Mouse (Mus musculus) mouse trophoblast stem cell (cell line): Measurements from ENCODE around the gene Glg1.
"Not testable (repeated sequence)": the region's sequence is repeated elsewhere in the genome, so short reads cannot be mapped to it uniquely, and the experiment has no call there.

ENCODE experiments used
- in situ Hi-C, 2 experiments: fragments of 300-500 bp; cut with MseI, MboI; formaldehyde crosslinking; loops; 2 replicates in 1 of 2; 3 replicates in 1 of 2; pipeline ENCODE4 v1.15.1; 2025

Glg1 gene

GRCm38 (mm10) chr8:111144901-111145459 lies 114.0 kb downstream of the Glg1 start:
- in situ Hi-C loops = not testable (repeated sequence)

GRCm38 (mm10) chr8:111142521-111142920 lies 116.5 kb downstream of the Glg1 start:
- in situ Hi-C loops = no loop called here

- in situ Hi-C loops = no loop called here
These were observed 128.3 kb downstream of the Glg1 start for GRCm38 (mm10) chr8:111130756-111131155.

GRCm38 (mm10) chr8:111119481-111119880 lies 139.5 kb downstream of the Glg1 start:
- in situ Hi-C loops = no loop called here

GRCm38 (mm10) chr8:111114891-111115290 lies 144.1 kb downstream of the Glg1 start:
- in situ Hi-C loops = no loop called here
